Mouse (Mus musculus) MEL (cell line): ENCODE measurements around the gene Myo18b.

Experiments
- CTCF ChIP-seq, 3 experiments: IDR thresholded peaks in 2 of 3; conservative IDR thresholded peaks in 1 of 3; 2 replicates each; pipeline ENCODE4 v1.5.1; 2011 to 2012; ENCODE audit warnings: low read length in 3 of 3, low read depth in 2 of 3, mild to moderate bottlenecking in 2 of 3, improper control_type of control experiment in 1 of 3, inconsistent platforms in 1 of 3, mixed read lengths in 1 of 3, moderate library complexity in 1 of 3; ENCODE audit not compliant: control insufficient read depth in 1 of 3, insufficient read depth in 1 of 3, poor library complexity in 1 of 3, severe bottlenecking in 1 of 3
- EP300 ChIP-seq, 2 experiments: IDR thresholded peaks; 2 replicates each; pipeline ENCODE4 v1.6.1; 2011; ENCODE audit warnings: improper control_type of control experiment in 2 of 2, low read length in 2 of 2, low read depth in 1 of 2, mild to moderate bottlenecking in 1 of 2
- HCFC1 ChIP-seq: IDR thresholded peaks from 2 replicates; pipeline ENCODE4 v1.6.1; 2012; ENCODE audit warnings: low read depth, mild to moderate bottlenecking, inconsistent platforms, low read length, improper control_type of control experiment, moderate library complexity
- MAZ ChIP-seq: IDR thresholded peaks from 2 replicates; pipeline ENCODE4 v1.6.1; 2012; ENCODE audit warnings: low read depth, mild to moderate bottlenecking, inconsistent platforms, low read length, improper control_type of control experiment
- POLR2A ChIP-seq, 2 experiments: IDR thresholded peaks; 2 replicates each; pipeline ENCODE4 v1.6.1; 2011 to 2012; ENCODE audit warnings: low read length in 2 of 2, mild to moderate bottlenecking in 2 of 2, control low read depth in 1 of 2, improper control_type of control experiment in 1 of 2, low read depth in 1 of 2, moderate library complexity in 1 of 2; ENCODE audit not compliant: control insufficient read depth in 1 of 2, insufficient read depth in 1 of 2, poor library complexity in 1 of 2
- TAL1 ChIP-seq: IDR thresholded peaks from 2 replicates; pipeline ENCODE4 v1.6.1; 2012; ENCODE audit warnings: mild to moderate bottlenecking, inconsistent platforms, low read length, moderate library complexity, mixed read lengths
- TBP ChIP-seq: IDR thresholded peaks from 2 replicates; pipeline ENCODE4 v1.8.0; 2011; ENCODE audit warnings: low read depth, low read length, improper control_type of control experiment
- TCF12 ChIP-seq: IDR thresholded peaks from 2 replicates; pipeline ENCODE4 v1.6.1; 2014; ENCODE audit warnings: low read depth, mild to moderate bottlenecking, inconsistent platforms, low read length, improper control_type of control experiment, moderate library complexity
- USF1 ChIP-seq: IDR thresholded peaks from 2 replicates; pipeline ENCODE4 v1.6.1; 2014; ENCODE audit warnings: low read depth, mild to moderate bottlenecking, inconsistent platforms, low read length, improper control_type of control experiment, moderate library complexity
- ZNF384 ChIP-seq: IDR thresholded peaks from 2 replicates; pipeline ENCODE4 v1.6.1; 2012; ENCODE audit warnings: low read depth, mild to moderate bottlenecking, inconsistent platforms, low read length, improper control_type of control experiment

GRCm38 (mm10) chr5:112841850-112842249 is 54.3 kb downstream of the Myo18b start:
- no peak for TF ChIP-seq MAZ
- no peak for TF ChIP-seq EP300 (IDR thresholded peaks at IDR 0.05; ENCODE audit: low read depth in 1 of 2, low read length in 2 of 2)
- no peak for TF ChIP-seq POLR2A (IDR thresholded peaks at IDR 0.05; ENCODE audit: control insufficient read depth in 1 of 2, insufficient read depth in 1 of 2, low read depth in 1 of 2, low read length in 2 of 2, poor library complexity in 1 of 2)
- no peak for TF ChIP-seq USF1
- no peak for TF ChIP-seq CTCF (IDR thresholded peaks at IDR 0.05 in 2 of 3, conservative IDR thresholded peaks at IDR 0.05 in 1 of 3; ENCODE audit: control insufficient read depth in 1 of 3, insufficient read depth in 1 of 3, low read depth in 2 of 3, low read length in 3 of 3, poor library complexity in 1 of 3, severe bottlenecking in 1 of 3)
- no peak for TF ChIP-seq ZNF384
- TF ChIP-seq TCF12 = no peak
- TF ChIP-seq HCFC1 = no peak
- TF ChIP-seq TAL1 = no peak
- no peak for TF ChIP-seq TBP
